Mouse (Mus musculus): ENCODE results near the gene Cln5.

Gene Cln5

DNA sequence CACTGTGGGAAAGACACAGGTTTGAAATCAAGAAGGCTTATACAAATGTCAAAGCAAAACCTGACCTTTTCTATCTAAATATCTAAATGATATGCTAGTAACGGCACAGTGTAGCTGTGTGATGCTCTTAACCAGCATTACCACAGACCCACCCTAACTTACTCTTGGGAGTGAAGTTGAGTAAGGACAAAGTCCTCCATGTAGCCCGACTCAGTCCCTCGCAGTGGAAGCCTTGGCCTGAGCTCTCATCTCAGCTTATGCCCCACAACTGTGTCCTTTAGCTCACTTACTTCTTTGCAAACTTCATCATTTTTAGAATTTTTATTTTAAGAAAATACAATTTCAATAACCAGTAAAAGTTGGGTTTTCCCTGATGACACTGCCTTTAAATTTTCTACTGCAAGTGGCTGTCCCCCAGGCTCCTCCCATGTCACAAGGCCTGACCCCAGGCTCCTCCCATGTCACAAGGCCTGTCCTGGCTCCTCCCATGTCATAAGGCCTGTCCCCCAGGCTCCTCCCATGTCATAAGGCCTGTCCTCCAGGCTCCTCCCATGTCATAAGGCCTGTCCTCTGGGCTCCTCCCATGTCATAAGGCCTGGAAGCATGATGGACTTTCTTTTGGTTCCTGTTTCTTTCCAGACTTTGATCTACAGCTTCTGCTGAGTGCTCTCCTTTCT, 45.1 kb downstream of the Cln5 start:
- no peak for DNase-seq

- no peak for DNase-seq
These were observed 55.7 kb downstream of the Cln5 start for GRCm38 (mm10) chr14:103125756-103126155.
